Mouse (Mus musculus) embryonic stem cell, embryonic (primary cell): ENCODE measurements around the gene Selenoi.

ENCODE experiments used
- CTCF ChIA-PET, 4 experiments: fragments of 300-600 bp in 2 of 4; fragments of 350-600 bp in 2 of 4; sonication (Branson Sonifier 250); formaldehyde crosslinking; loops; one replicate each; lab custom pipeline; 2022; ENCODE audit warnings: inconsistent platforms in 2 of 4; lab: Charles Lee
- POLR2A ChIA-PET, 4 experiments: fragments of 300-600 bp in 2 of 4; fragments of 350-600 bp in 2 of 4; sonication (Branson Sonifier 250); formaldehyde crosslinking; loops; one replicate each; lab custom pipeline; 2022; ENCODE audit warnings: antibody characterized with exemption in 4 of 4, inconsistent platforms in 1 of 4; lab: Charles Lee

Selenoi gene

GRCm38 (mm10) chr5:30232271-30232971 is at the start of gene Selenoi:
Gene Selenoi, plus strand, starts transcription at chr5:30232581.
- POLR2A ChIA-PET, result interaction anchor here in 2 of 4 experiments (0.5 to 0.9 kb wide), 2 partner anchors 174 to 355 kb away, joined by 4 to 5 read pairs; partner anchors contain the start of gene Kcnk3 (in 1 of the 2)
- CTCF ChIA-PET, result interaction anchor here in 1 of 4 experiments (1.1 kb wide), 1 partner anchor 128 kb away, joined by 3 read pairs; the partner anchor contains the start of gene Garem2

- ChIA-PET CTCF (no interaction called here), POLR2A (no interaction called here)
These were observed 44.5 kb upstream of the Selenoi start for GRCm38 (mm10) chr5:30187687-30188485.

GRCm38 (mm10) chr5:30192452-30192851 is 39.9 kb upstream of the Selenoi start:
- ChIA-PET CTCF (no interaction called here), POLR2A (no interaction called here)

- POLR2A ChIA-PET, result no interaction called here
- CTCF ChIA-PET, result interaction anchor here in 1 of 4 experiments (0.5 kb wide), 1 partner anchor 12 kb away, joined by 3 read pairs; no protein-coding TSS in a partner anchor
These were observed 37.0 kb upstream of the Selenoi start for GRCm38 (mm10) chr5:30195340-30195739.

GRCm38 (mm10) chr5:30198257-30198656 is 34.1 kb upstream of the Selenoi start:
- ChIA-PET CTCF (interaction anchor here in 2 of 4 experiments (0.8 to 1.6 kb wide), 4 partner anchors 27 to 193 kb away, joined by 3 to 6 read pairs (median 4); partner anchors contain the start of genes 3110082J24Rik (in 1 of the 2) and Garem2 (in 1 of the 2)), POLR2A (interaction anchor here in 3 of 4 experiments (0.6 to 2.1 kb wide), 4 partner anchors 84 to 715 kb away, joined by 3 to 6 read pairs (median 4); no protein-coding TSS in a partner anchor)

DNA sequence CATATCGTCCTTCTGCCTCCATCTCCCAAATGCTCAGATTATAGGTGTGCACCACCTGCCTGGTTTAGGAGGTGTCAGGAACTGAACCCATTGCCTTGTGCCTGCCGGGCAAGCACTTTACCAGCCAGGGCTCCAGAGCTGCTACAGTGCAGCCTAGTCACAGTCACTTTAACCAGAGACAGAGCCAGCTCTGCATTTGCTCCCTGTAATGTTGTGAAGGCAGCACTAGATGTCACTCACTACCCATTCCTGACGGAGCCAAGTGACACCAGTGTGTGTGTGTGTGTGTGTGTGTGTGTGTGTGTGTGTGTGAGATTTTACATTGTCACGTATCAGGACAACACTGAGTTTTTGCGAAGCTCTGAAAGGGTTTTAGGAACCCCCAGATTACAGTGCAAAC is 30.9 kb upstream of the Selenoi start:
- ChIA-PET CTCF (interaction anchor here (0.6 to 1.5 kb wide), 28 partner anchors 9 to 733 kb away, joined by 3 to 6 read pairs (median 4); partner anchors contain the start of gene Garem2 (in 1 of the 4)), POLR2A (interaction anchor here in 1 of 4 experiments (0.6 kb wide), 1 partner anchor 614 kb away, joined by 3 read pairs; no protein-coding TSS in a partner anchor)

- POLR2A ChIA-PET, result no interaction called here
- CTCF ChIA-PET, result interaction anchor here in 3 of 4 experiments (0.6 to 1.4 kb wide), 5 partner anchors 8 to 255 kb away, joined by 3 to 4 read pairs (median 3); no protein-coding TSS in a partner anchor
These were observed 30.2 kb upstream of the Selenoi start for GRCm38 (mm10) chr5:30202221-30202620.

GRCm38 (mm10) chr5:30203216-30203885 is 29.0 kb upstream of the Selenoi start:
- ChIA-PET POLR2A (interaction anchor here in 1 of 4 experiments (0.9 kb wide), 1 partner anchor 9 kb away, joined by 3 read pairs; no protein-coding TSS in a partner anchor), CTCF (interaction anchor here (0.6 to 1.4 kb wide), 6 partner anchors 11 to 263 kb away, joined by 3 to 4 read pairs (median 3); no protein-coding TSS in a partner anchor)

DNA sequence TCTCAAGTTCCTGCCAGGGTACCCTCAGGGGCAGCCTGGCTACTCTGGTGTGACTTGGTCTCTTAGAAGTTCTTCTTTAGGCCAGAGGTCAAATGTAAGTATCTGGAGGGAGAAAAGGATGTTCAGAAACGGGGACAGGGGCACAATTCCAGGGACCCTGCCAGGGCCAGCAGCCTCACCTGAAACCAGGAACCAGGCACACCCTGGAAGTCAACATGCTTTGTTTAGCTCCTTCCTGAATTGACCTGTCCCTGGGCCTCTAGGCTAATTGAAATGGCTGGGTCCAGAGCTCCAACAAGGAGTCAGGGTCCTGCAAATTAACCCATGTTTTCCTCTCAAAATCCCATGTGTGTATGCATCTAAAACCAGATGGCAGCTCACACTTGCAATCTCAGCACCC is 27.9 kb upstream of the Selenoi start:
- CTCF ChIA-PET, result interaction anchor here in 2 of 4 experiments (0.6 to 2.1 kb wide), 7 partner anchors 89 to 459 kb away, joined by 3 to 9 read pairs (median 5); partner anchors contain the start of gene Garem2 (in 1 of the 2)
- POLR2A ChIA-PET, result interaction anchor here in 2 of 4 experiments (0.5 to 1.4 kb wide), 4 partner anchors 10 to 505 kb away, joined by 3 to 4 read pairs (median 3); no protein-coding TSS in a partner anchor

DNA sequence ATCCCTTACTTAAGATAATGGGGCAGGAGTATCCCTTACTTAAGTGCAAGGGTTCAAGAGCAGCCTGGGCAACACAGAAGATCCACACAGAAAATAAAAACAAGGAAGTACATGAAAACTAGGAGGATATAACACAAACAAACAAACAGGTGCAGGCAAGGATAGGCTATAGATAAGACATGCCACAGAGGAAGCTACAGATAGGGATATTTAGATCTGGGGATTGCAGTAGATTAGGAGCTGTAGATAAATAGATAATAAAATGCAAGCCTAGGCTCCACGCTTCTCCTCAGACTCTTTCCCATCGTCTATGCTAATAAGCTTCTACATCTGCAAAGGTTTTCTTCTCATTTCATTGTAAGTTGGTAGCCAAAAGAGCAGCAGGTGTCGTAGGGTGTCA is 27.3 kb upstream of the Selenoi start:
- CTCF ChIA-PET, result interaction anchor here in 1 of 4 experiments (0.5 to 2.1 kb wide), 5 partner anchors 90 to 505 kb away, joined by 3 to 6 read pairs (median 5); partner anchors contain the start of gene Garem2
- POLR2A ChIA-PET, result interaction anchor here in 3 of 4 experiments (0.5 to 1.4 kb wide), 3 partner anchors 90 to 1037 kb away, joined by 3 read pairs; no protein-coding TSS in a partner anchor

GRCm38 (mm10) chr5:30205493-30205892 is 26.9 kb upstream of the Selenoi start, which contains the start of gene Adgrf3:
Gene Adgrf3, minus strand, starts transcription at chr5:30205722.
- POLR2A ChIA-PET, result interaction anchor here in 3 of 4 experiments (0.6 to 1.4 kb wide), 4 partner anchors 49 to 1036 kb away, joined by 3 to 11 read pairs (median 3); no protein-coding TSS in a partner anchor
- CTCF ChIA-PET, result interaction anchor here in 2 of 4 experiments (0.5 to 2.1 kb wide), 6 partner anchors 90 to 1738 kb away, joined by 3 to 8 read pairs (median 5); partner anchors contain the start of gene Garem2 (in 1 of the 2)

DNA sequence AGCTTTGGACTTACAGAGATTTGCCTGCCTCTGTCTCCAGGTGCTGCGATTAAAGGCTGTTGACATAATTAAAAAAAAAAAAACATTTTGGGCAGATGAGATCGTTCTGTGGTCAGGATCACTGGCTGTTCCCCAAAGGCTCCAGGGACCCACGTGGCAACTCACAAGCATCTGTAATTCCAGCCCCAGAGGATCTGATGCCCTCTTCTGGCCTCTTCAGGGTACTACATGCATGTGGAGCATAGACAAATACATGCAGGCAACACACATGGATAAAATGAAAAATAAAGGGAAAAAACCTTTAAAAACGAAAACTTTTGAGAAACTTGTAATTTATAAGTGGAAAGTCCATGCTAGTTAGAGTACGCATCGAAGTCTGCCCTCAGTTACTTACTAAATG is 25.1 kb upstream of the Selenoi start:
- POLR2A ChIA-PET, result no interaction called here
- CTCF ChIA-PET, result interaction anchor here in 1 of 4 experiments (0.7 kb wide), 1 partner anchor 12 kb away, joined by 3 read pairs; no protein-coding TSS in a partner anchor

- CTCF ChIA-PET, result interaction anchor here in 3 of 4 experiments (0.7 to 6.8 kb wide), 6 partner anchors 9 to 1161 kb away, joined by 3 to 40 read pairs (median 4); no protein-coding TSS in a partner anchor
These were observed 21.6 kb upstream of the Selenoi start for GRCm38 (mm10) chr5:30210758-30211157.

GRCm38 (mm10) chr5:30214889-30215288 is 17.5 kb upstream of the Selenoi start:
- POLR2A ChIA-PET, result no interaction called here
- CTCF ChIA-PET, result interaction anchor here (0.5 to 6.8 kb wide), 22 partner anchors 12 to 776 kb away, joined by 3 to 40 read pairs (median 4); partner anchors contain the start of gene Drc1 (in 2 of the 4)

More at GRCm38 (mm10) chr5:30210758-30211157, 21.6 kb upstream of the Selenoi start:
- POLR2A ChIA-PET, result interaction anchor here in 1 of 4 experiments (0.9 kb wide), 1 partner anchor 9 kb away, joined by 3 read pairs; no protein-coding TSS in a partner anchor

- POLR2A ChIA-PET, result interaction anchor here in 2 of 4 experiments (0.7 to 1.3 kb wide), 2 partner anchors 29 to 143 kb away, joined by 3 read pairs; no protein-coding TSS in a partner anchor
- CTCF ChIA-PET, result interaction anchor here (0.6 to 6.8 kb wide), 7 partner anchors 14 to 422 kb away, joined by 3 to 40 read pairs (median 4); no protein-coding TSS in a partner anchor
These were observed 16.4 kb upstream of the Selenoi start for GRCm38 (mm10) chr5:30215970-30216369.

GRCm38 (mm10) chr5:30219715-30220114 is 12.7 kb upstream of the Selenoi start:
- CTCF ChIA-PET, result no interaction called here
- POLR2A ChIA-PET, result interaction anchor here in 1 of 4 experiments (1.1 to 1.3 kb wide), 3 partner anchors 9 to 152 kb away, joined by 3 read pairs; no protein-coding TSS in a partner anchor

DNA sequence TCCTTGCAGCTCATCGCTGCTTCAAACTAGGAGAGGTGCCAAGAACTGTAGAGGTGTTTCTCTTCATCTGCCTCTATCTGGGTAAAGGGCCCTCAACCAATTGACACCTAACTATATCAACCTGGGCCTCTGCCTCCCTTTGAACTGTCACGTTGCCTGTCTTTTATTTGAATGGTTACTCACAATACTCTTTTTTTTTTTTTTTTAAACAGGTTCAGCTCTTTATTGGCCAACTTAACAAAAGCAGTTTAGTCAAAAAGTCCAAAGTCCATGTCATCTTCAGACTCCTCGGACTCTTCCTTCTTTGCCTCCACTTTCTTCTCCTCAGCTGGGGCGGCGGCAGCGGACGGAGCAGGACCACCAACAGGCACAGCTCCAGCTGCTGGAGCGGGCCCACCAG is 11.7 kb upstream of the Selenoi start:
- ChIA-PET POLR2A (interaction anchor here in 2 of 4 experiments (1.3 kb wide), 2 partner anchors 13 to 148 kb away, joined by 3 read pairs; no protein-coding TSS in a partner anchor), CTCF (interaction anchor here in 1 of 4 experiments (0.6 kb wide), 1 partner anchor 106 kb away, joined by 5 read pairs; no protein-coding TSS in a partner anchor)
